Mouse (Mus musculus) midbrain, postnatal 0 days (tissue): ENCODE results near the gene Lyst. TPM values are rescaled to one million over a fixed set of nuclear protein-coding genes. Genes with fewer than 3 reads are reported as not detected.
"Not testable (repeated sequence)": the region's sequence is repeated elsewhere in the genome, so short reads cannot be mapped to it uniquely, and the experiment has no call there.

ENCODE experiments used
- ATAC-seq: fragments of 200-750 bp; cut with Nextera tagmentation; 2 replicates; pipeline ENCODE4 v1.8.0; 2017; ENCODE audit warnings: moderate number of reproducible peaks, mild to moderate bottlenecking, moderate TSS enrichment, moderate library complexity; ENCODE audit not compliant: low FRiP score
- DNase-seq: peaks from one replicate; pipeline ENCODE4 v3.0.0-alpha.2; 2015; ENCODE audit warnings: low spot score
- H3K27ac ChIP-seq: fragments of 300-500 bp; sonication (generic); 2 replicates; pipeline ENCODE4 v1.5.1; 2014; ENCODE audit warnings: low read depth, mild to moderate bottlenecking, low read length, mixed read lengths
- H3K27me3 ChIP-seq: fragments of 300-500 bp; sonication (generic); 2 replicates; pipeline ENCODE4 v1.6.1; 2014; ENCODE audit warnings: low read length, control low read depth, mixed read lengths; ENCODE audit not compliant: insufficient read depth
- H3K36me3 ChIP-seq: fragments of 300-500 bp; sonication (generic); 2 replicates; pipeline ENCODE4 v1.6.1; 2014; ENCODE audit warnings: low read length, control low read depth, mixed read lengths; ENCODE audit not compliant: insufficient read depth
- H3K4me1 ChIP-seq: fragments of 300-500 bp; sonication (generic); 2 replicates; pipeline ENCODE4 v1.6.1; 2014; ENCODE audit warnings: mild to moderate bottlenecking, control low read depth, antibody characterized with exemption, low read length, mixed read lengths; ENCODE audit not compliant: insufficient read depth
- H3K4me2 ChIP-seq: fragments of 300-500 bp; sonication (generic); 2 replicates; pipeline ENCODE4 v1.6.1; 2014; ENCODE audit warnings: low read depth, mild to moderate bottlenecking, low read length, mixed read lengths; ENCODE audit not compliant: poor library complexity, severe bottlenecking
- H3K4me3 ChIP-seq: fragments of 300-500 bp; sonication (generic); 2 replicates; pipeline ENCODE4 v1.5.1; 2014; ENCODE audit warnings: low read depth, mild to moderate bottlenecking, low read length, moderate library complexity
- H3K9ac ChIP-seq: fragments of 300-500 bp; sonication (generic); replicated peaks from 2 replicates; pipeline ENCODE4 v1.6.1; 2014; ENCODE audit warnings: mild to moderate bottlenecking, low read length, moderate library complexity, mixed read lengths; ENCODE audit not compliant: poor library complexity, severe bottlenecking
- H3K9me3 ChIP-seq: fragments of 300-500 bp; sonication (generic); 2 replicates; pipeline ENCODE4 v1.6.1; 2016; ENCODE audit warnings: low read length, control low read depth
- CTCF ChIP-seq: IDR thresholded peaks from 2 replicates; pipeline ENCODE4 v1.5.1; 2016; ENCODE audit warnings: antibody characterized with exemption, mild to moderate bottlenecking
- WGBS: fragments of 180-500 bp; shearing (Covaris S2); extraction: QIAGEN DNeasy Blood & Tissue Kit; methylation state at CpG from one replicate; pipeline ENCODE4 v1.1.7; 2014; 5-methylcytosine and 5-hydroxymethylcytosine counted together
- polyA plus RNA-seq: library from polyadenylated mRNA; unstranded; fragments of >200 nt; fragmentation: Nextera tagmentation; extraction: Ambion mirVana; gene quantifications from 2 replicates; pipeline ENCODE4 v1.2.1, GENCODE M21; 2015
- total RNA-seq: library from RNA; depleted of rRNA; stranded (reverse); fragments of >200 nt; gene quantifications from 2 replicates; pipeline ENCODE4 v1.2.3, GENCODE M21; 2014; rRNA removed

Gene Lyst
- total RNA-seq (15.9 and 19.5 TPM in 2 replicates), polyA plus RNA-seq (3.1 and 5.2 TPM in 2 replicates)

GRCm38 (mm10) chr13:13590048-13591011 is at the start of gene Lyst:
TSS of gene Lyst (plus strand) at chr13:13590397.
- WGBS, result under 1% methylated on average over 71 of the region's 88 CpGs
- peak within 1 kb of the TSS; percentile 64 for H3K27ac ChIP-seq
- no peaks in the 10 kb centered on the region for H3K36me3 ChIP-seq
- H3K9me3 ChIP-seq, result no peaks in the 10 kb centered on the region
- H3K4me1 ChIP-seq, result peaks cover 10% of the 10 kb centered on the region; the same call in 1 of the 2 replicates
- H3K4me3 ChIP-seq, result peak within 1 kb of the TSS; percentile 79
- no peaks in the 10 kb centered on the region for H3K27me3 ChIP-seq
- peak; percentile 97 for DNase-seq
- peak within 1 kb of the TSS; percentile 76 for H3K9ac ChIP-seq
- ATAC-seq, result peak; percentile 99
- H3K4me2 ChIP-seq, result peak within 1 kb of the TSS; percentile 80
- TF ChIP-seq CTCF, result peak; percentile 41; the same call in 1 of the 2 replicates

- not testable (repeated sequence) for ATAC-seq, H3K36me3 ChIP-seq, H3K4me3 ChIP-seq, H3K9me3 ChIP-seq, H3K9ac ChIP-seq, DNase-seq, H3K4me2 ChIP-seq, H3K27me3 ChIP-seq, H3K4me1 ChIP-seq, H3K27ac ChIP-seq
- WGBS, result 90% methylated on average over 10 of the region's 10 CpGs
- TF ChIP-seq CTCF, result peak; percentile 49
Measured at GRCm38 (mm10) chr13:13543073-13543472, 47.1 kb upstream of the Lyst start.

GRCm38 (mm10) chr13:13546792-13547191 is 43.4 kb upstream of the Lyst start:
- no peak for TF ChIP-seq CTCF
- ATAC-seq (no peak), DNase-seq (no peak)
- Histone ChIP-seq H3K4me3 (no peak overlapping the region), H3K4me1 (no peaks in the 10 kb centered on the region), H3K27ac (no peak overlapping the region), H3K9ac (no peak overlapping the region), H3K4me2 (no peak overlapping the region), H3K27me3 (no peaks in the 10 kb centered on the region), H3K36me3 (no peaks in the 10 kb centered on the region), H3K9me3 (no peaks in the 10 kb centered on the region)
- WGBS, result 76% methylated on average over 3 of the region's 3 CpGs

GRCm38 (mm10) chr13:13547889-13548288 is 42.3 kb upstream of the Lyst start:
- Histone ChIP-seq H3K4me3 (no peak overlapping the region), H3K27ac (no peak overlapping the region), H3K4me1 (no peaks in the 10 kb centered on the region), H3K9me3 (no peaks in the 10 kb centered on the region), H3K9ac (no peak overlapping the region), H3K27me3 (no peaks in the 10 kb centered on the region), H3K36me3 (no peaks in the 10 kb centered on the region), H3K4me2 (no peak overlapping the region)
- DNase-seq (no peak), ATAC-seq (no peak)
- 91% methylated on average over 4 of the region's 4 CpGs for WGBS
- TF ChIP-seq CTCF, result no peak

GRCm38 (mm10) chr13:13548431-13549190 is 41.6 kb upstream of the Lyst start:
- Histone ChIP-seq H3K4me3 (no peak overlapping the region), H3K4me2 (no peak overlapping the region), H3K4me1 (no peaks in the 10 kb centered on the region), H3K9ac (no peak overlapping the region), H3K9me3 (no peaks in the 10 kb centered on the region), H3K36me3 (no peaks in the 10 kb centered on the region), H3K27ac (no peak overlapping the region), H3K27me3 (no peaks in the 10 kb centered on the region)
- TF ChIP-seq CTCF, result no peak
- WGBS, result 85% methylated on average over 6 of the region's 6 CpGs
- DNase-seq, result no peak
- no peak for ATAC-seq
